Mouse (Mus musculus) cerebellum, postnatal 4 days (tissue): ENCODE data around the gene Rhox4g.
"Not testable (repeated sequence)": the region's sequence is repeated elsewhere in the genome, so short reads cannot be mapped to it uniquely, and the experiment has no call there.

ENCODE experiments used
- DNase-seq, 2 experiments: peaks; one replicate each; pipeline ENCODE4 v3.0.0; 2022; ENCODE audit warnings: low spot score in 2 of 2, mixed read lengths in 1 of 2

Rhox4g gene

DNA sequence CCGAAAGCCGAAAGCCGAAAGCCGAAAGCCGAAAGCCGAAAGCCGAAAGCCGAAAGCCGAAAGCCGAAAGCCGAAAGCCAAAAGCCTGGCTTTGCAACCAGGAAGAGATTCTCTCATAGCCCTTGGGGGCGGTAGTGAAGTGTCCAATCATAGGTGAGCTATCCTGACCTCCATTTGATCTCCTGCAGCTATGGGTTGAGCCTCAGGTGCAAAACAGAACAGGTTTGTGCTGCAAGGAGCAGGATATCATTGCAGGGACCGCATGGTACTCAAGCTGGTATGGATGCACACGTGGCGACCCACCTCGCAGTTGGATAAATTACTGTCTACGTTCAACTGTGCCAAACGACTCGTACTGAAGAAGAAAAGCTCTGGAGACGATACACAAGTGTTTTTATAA, at the start of gene Rhox4g:
TSS of gene Rhox4g (minus strand) at position 101 of the 400 bp plus-strand sequence.
- not testable (repeated sequence) for DNase-seq

DNA sequence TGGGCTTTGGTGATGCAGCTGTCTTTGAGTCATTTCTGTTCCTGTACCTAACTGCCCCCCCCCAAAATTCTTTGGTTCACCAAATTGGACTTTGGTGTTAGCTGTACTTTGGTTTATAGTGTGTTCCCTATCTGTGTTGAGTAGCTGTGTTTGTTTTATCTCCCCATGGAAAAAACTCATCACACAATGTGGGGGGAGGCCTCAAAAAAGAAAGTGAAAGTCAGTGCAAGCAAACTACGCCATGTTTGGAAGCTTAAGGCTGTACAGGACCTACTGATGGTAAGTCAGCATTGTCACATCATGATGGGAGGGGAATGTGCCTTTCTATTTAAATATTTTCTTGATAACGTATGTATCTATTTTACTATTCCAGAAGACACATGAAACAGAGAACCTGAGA, 41.1 kb upstream of the Rhox4g start:
- no peak for DNase-seq

DNA sequence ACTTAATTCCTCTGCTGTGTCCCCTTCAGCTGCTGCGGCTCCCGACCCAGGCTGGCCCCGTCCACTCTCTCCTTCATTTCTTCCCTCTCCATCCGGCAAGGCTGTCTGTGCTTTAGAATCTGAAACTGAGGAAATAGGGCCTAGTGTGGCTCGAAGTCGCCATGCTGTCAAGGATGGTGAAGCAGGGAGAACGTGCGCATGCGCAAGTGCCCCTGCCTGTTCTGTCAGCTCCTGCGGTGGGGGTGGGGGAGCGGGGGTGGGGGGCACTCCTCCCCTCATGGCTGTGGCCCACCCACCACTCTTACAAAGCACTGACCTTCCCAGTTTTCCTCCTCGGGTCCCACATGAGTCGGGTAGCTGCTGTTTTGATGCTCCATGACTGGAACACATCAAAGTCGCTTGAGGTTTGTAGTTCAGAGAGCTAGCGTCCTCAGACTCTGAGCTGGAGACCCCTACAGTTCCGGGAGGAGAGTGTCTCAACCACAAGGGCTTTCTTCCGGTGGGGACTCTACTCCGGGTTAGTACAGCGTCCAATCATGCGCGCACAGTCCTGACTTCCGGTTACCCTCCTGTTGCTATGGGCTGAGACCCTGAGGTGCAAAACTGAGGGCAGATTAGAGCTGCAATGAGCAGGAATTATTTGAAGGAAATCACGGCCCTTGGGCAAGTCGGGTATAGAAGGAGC, 32.0 kb upstream of the Rhox4g start:
- no peak for DNase-seq

DNA sequence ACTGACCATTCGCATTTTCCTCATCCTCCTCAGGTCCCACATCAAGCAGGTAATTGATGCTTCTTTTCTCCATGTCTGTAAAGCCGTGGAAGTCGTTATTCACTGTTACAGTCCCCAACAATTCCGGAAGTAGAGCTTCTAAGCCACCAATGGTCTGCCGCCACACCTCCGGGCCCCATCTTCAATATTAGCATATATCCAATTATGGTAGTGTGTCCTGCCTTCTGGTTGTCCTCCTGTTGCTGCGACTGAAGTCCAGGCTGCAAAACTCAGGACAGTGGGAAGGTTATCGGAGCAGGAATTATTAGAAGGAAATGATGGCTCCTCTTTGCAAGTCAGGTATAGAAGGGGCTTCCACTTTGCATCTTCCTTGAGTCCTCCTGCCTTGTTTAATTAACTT, 22.1 kb upstream of the Rhox4g start, which contains the start of gene Rhox2h:
TSS of gene Rhox2h (minus strand) at position 101 of the 400 bp plus-strand sequence.
- not testable (repeated sequence) for DNase-seq

DNA sequence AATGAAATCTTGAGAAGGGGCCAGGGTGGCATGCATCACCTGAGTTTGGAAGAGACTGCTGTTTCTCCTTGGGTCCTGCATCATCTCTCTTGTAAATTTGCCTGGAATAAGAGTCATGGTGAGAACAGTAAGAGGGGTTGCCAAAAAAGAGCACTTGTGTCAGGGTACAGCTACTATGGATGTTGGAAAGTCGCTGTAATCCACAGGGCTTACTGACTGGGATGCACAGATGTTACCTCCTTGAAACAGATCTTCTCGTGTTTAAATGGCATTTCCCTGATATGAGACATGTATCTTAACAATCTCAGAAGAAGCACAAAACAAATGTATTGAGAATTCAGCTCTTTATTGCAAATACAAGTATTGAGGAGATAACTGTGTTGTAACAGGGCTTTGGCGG, 17.5 kb upstream of the Rhox4g start, which contains the start of gene Rhox3h:
TSS of gene Rhox3h (minus strand) at position 101 of the 400 bp plus-strand sequence.
- DNase-seq, result not testable (repeated sequence)

DNA sequence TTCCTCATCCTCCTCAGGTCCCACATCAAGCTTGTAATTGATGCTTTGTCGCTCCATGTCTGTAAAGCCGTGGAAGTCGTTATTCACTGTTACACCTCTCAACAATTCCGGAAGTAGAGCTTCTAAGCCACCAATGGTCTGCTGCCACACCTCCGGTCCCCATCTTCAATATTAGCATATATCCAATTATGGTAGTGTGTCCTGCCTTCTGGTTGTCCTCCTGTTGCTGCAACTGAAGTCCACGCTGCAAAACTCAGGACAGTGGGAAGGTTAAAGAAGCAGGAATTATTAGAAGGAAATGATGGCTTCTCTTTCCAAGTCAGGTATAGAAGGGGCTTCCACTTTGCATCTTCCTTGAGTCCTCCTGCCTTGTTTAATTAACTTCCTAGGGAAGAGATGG, 7.8 kb downstream of the Rhox4g start, which contains the start of gene Rhox2g:
TSS of gene Rhox2g (minus strand) at position 101 of the 400 bp plus-strand sequence.
- DNase-seq, result not testable (repeated sequence)

DNA sequence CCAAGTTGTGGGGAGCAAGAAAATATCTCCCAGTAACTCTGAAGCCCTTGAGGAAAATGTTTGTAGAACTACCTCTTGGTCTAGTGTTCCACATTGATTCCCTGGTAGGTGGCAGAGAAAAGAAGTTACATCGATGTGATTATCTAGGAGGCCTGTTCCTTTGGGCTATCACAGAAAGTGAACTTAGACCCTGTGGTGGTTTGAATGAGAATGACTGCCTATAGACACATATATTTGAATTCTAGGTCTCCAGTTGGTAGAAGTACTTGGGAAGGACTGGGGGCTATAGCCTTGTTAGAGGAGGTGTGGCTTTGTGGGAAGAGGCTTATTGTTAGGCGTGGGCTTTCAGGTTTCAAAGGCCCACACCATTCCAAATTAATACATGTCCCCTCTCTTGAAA, 22.6 kb downstream of the Rhox4g start, which contains the start of gene Rhox3g:
TSS of gene Rhox3g (minus strand) at position 101 of the 400 bp plus-strand sequence.
- DNase-seq, result not testable (repeated sequence)

DNA sequence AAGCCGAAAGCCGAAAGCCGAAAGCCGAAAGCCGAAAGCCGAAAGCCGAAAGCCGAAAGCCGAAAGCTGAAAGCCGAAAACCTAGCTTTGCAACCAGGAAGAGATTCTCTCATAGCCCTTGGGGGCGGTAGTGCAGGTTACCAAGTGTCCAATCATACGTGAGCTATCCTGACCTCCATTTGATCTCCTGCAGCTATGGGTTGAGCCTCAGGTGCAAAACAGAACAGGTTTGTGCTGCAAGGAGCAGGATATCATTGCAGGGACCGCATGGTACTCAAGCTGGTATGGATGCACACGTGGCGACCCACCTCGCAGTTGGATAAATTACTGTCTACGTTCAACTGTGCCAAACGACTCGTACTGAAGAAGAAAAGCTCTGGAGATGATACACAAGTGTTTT, 43.5 kb downstream of the Rhox4g start, which contains the start of gene Rhox4f:
TSS of gene Rhox4f (minus strand) at position 101 of the 400 bp plus-strand sequence.
- DNase-seq, result not testable (repeated sequence)
